Mouse (Mus musculus) megakaryocyte, embryonic 14.5 days (primary cell): ENCODE measurements at regions not wholly inside any gene's neighbourhood (a gene's known extent, or its start where the extent isn't known, plus 50 kb on each side); places are given as distances from the start of the nearest gene placed in this dataset.

Source experiments
- H3K27me3 ChIP-seq: replicated peaks from 2 replicates; pipeline ENCODE3; 2012; ENCODE audit warnings: inconsistent platforms
- H3K36me3 ChIP-seq: replicated peaks from 2 replicates; pipeline ENCODE3; 2012; ENCODE audit warnings: low read length, inconsistent platforms, mixed read lengths
- H3K4me1 ChIP-seq: 2 replicates; pipeline ENCODE4 v1.6.1; 2012; ENCODE audit warnings: inconsistent platforms
- H3K4me3 ChIP-seq: replicated peaks from 2 replicates; pipeline ENCODE3; 2012; ENCODE audit warnings: moderate library complexity, mild to moderate bottlenecking, inconsistent platforms
- H3K9me3 ChIP-seq: 2 replicates; pipeline ENCODE4 v1.6.1; 2012; ENCODE audit warnings: inconsistent platforms
- FLI1 ChIP-seq: IDR thresholded peaks from 2 replicates; pipeline ENCODE4 v1.6.1; 2012; ENCODE audit warnings: low read length, inconsistent platforms, mixed read lengths
- GATA1 ChIP-seq: IDR thresholded peaks from 3 replicates; pipeline ENCODE4 v1.6.1; 2012; ENCODE audit warnings: mixed read lengths, low read length, inconsistent platforms, borderline replicate concordance

GRCm38 (mm10) chr19:32905901-32906431 lies 148.7 kb downstream of the Pten start:
- Histone ChIP-seq H3K4me1 (peaks cover 39% of the 10 kb centered on the region), H3K36me3 (no peaks in the 10 kb centered on the region), H3K4me3 (peak overlapping the region; percentile 86), H3K27me3 (peaks cover 19% of the 10 kb centered on the region), H3K9me3 (no peaks in the 10 kb centered on the region)
- TF ChIP-seq FLI1 (no peak), GATA1 (no peak)

DNA sequence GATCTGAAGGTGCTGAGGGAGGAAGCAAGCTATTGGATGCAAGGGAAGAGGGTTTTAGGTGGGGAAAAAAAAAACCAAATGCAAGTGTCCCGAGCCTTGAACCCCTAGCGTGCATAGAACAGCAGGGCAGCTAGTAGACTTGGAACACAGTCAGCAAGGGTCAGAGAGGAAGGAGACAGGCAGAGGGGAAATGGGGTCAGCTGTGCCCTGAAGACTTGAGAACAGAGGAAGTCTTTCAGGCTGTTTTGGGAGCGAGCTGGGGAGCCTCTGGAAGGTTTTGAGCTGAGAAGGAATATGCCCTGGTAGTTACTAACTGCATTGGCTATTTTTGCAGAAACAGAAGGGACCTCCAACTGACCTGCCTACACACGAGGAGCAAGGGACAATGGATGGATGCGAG lies 149.5 kb downstream of the Pten start:
- Histone ChIP-seq H3K4me1 (peaks cover 39% of the 10 kb centered on the region), H3K4me3 (peak overlapping the region; percentile 65), H3K27me3 (peaks cover 19% of the 10 kb centered on the region), H3K9me3 (no peaks in the 10 kb centered on the region), H3K36me3 (no peaks in the 10 kb centered on the region)
- TF ChIP-seq GATA1, result no peak

- no peaks in the 10 kb centered on the region for H3K9me3 ChIP-seq
- peaks cover 22% of the 10 kb centered on the region for H3K4me1 ChIP-seq
- no peaks in the 10 kb centered on the region for H3K36me3 ChIP-seq
- no peak overlapping the region for H3K4me3 ChIP-seq
- TF ChIP-seq GATA1 (no peak), FLI1 (no peak)
- H3K27me3 ChIP-seq, result peaks cover 19% of the 10 kb centered on the region
Observed at GRCm38 (mm10) chr19:32910050-32910462, 152.8 kb downstream of the Pten start.

DNA sequence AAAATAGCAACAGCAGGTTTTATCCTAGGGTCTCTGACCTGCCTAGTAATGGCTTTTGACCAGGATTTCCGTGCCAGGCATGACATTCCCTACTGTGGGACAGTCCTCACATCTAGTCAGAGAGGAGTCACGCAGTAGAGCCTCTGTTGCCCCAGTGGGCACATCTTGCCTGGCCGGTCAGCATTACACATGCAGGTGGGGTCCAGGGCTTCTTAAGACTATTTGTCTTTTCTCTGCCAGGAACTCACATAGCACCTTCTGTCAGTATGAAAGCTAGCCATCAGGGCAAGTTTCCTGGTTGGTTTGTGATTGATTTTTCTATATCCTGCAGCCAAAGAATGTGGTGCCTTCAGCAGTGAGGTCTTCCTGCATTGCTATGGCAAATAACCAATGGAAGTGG lies 155.0 kb downstream of the Pten start:
- TF ChIP-seq FLI1 (no peak), GATA1 (no peak)

GRCm38 (mm10) chr19:32916507-32917280 lies 159.4 kb downstream of the Pten start:
- peaks cover 20% of the 10 kb centered on the region for H3K27me3 ChIP-seq
- no peak overlapping the region for H3K4me3 ChIP-seq
- no peaks in the 10 kb centered on the region for H3K4me1 ChIP-seq
- TF ChIP-seq FLI1 (no peak), GATA1 (no peak)
- H3K9me3 ChIP-seq, result no peaks in the 10 kb centered on the region
- no peaks in the 10 kb centered on the region for H3K36me3 ChIP-seq

More for the DNA sequence above, 155.0 kb downstream of the Pten start:
- no peak overlapping the region for H3K4me3 ChIP-seq
- H3K4me1 ChIP-seq, result no peaks in the 10 kb centered on the region; the same call in 1 of the 2 replicates
- H3K36me3 ChIP-seq, result no peaks in the 10 kb centered on the region
- H3K27me3 ChIP-seq, result peaks cover 27% of the 10 kb centered on the region
- H3K9me3 ChIP-seq, result no peaks in the 10 kb centered on the region

DNA sequence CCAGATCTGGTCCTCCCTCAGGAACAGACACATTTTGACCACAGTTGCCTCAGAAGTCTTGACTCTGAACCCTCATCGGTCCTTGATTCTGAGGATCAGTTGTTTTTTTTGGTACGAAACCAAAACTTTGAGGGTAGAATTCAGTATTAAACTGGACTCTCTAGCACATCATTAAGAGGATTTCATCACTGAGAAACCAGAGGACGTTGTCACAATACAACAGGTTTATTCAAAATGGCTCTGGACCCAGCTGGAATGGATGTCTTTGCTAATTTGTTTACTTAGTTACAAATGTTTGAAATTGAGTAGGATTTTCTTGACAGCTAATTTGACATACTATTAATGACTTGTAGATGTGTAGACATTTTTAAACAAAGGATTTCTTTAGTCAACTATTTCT lies 163.7 kb downstream of the Pten start:
- Histone ChIP-seq H3K9me3 (no peaks in the 10 kb centered on the region), H3K27me3 (peaks cover 27% of the 10 kb centered on the region), H3K4me3 (no peak overlapping the region), H3K36me3 (no peaks in the 10 kb centered on the region), H3K4me1 (no peaks in the 10 kb centered on the region)
- TF ChIP-seq GATA1, result no peak
- no peak for TF ChIP-seq FLI1

- Histone ChIP-seq H3K27me3 (peaks cover 29% of the 10 kb centered on the region), H3K36me3 (no peaks in the 10 kb centered on the region), H3K9me3 (no peaks in the 10 kb centered on the region), H3K4me1 (no peaks in the 10 kb centered on the region), H3K4me3 (no peak overlapping the region)
- no peak for TF ChIP-seq FLI1
- TF ChIP-seq GATA1, result no peak
Observed at GRCm38 (mm10) chr19:32923911-32924310, 166.6 kb downstream of the Pten start.

GRCm38 (mm10) chr19:32925628-32926505 lies 168.6 kb downstream of the Pten start:
- Histone ChIP-seq H3K4me1 (no peaks in the 10 kb centered on the region), H3K4me3 (no peak overlapping the region), H3K36me3 (no peaks in the 10 kb centered on the region), H3K9me3 (no peaks in the 10 kb centered on the region), H3K27me3 (peaks cover 38% of the 10 kb centered on the region)
- TF ChIP-seq GATA1 (no peak), FLI1 (no peak)

- no peaks in the 10 kb centered on the region for H3K4me1 ChIP-seq
- TF ChIP-seq FLI1 (no peak), GATA1 (no peak)
- H3K4me3 ChIP-seq, result no peak overlapping the region
- peaks cover 40% of the 10 kb centered on the region for H3K27me3 ChIP-seq
- H3K9me3 ChIP-seq, result no peaks in the 10 kb centered on the region
- no peaks in the 10 kb centered on the region for H3K36me3 ChIP-seq
Observed at GRCm38 (mm10) chr19:32926571-32926970, 169.3 kb downstream of the Pten start.

DNA sequence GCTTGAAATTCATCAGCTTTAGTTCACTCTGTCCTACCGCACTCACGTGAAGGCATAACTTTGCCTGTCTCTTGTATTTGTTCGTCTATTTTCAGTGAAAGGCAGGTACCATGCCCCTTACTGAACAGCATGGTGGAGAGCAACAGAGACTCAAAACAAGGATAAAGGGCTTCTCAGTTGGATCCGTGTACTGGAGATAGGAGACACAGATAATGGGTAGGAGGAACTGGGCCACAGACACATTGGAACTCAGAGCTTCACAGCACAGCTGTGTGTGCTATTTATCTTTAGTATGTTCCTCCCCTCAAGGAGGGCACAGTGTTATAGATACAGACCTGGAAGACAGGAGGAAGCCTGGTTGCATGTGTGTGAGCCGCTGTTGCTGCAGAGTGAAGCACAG lies 176.4 kb downstream of the Pten start:
- H3K36me3 ChIP-seq, result no peaks in the 10 kb centered on the region
- TF ChIP-seq FLI1, result no peak
- TF ChIP-seq GATA1, result no peak
- H3K27me3 ChIP-seq, result peaks cover 72% of the 10 kb centered on the region
- H3K4me3 ChIP-seq, result no peak overlapping the region
- H3K9me3 ChIP-seq, result no peaks in the 10 kb centered on the region
- H3K4me1 ChIP-seq, result peaks cover 10% of the 10 kb centered on the region
